Mouse (Mus musculus) G1E-ER4 (cell line): ENCODE data around the gene Bach2. TPM values are rescaled to one million over a fixed set of nuclear protein-coding genes. Genes with fewer than 3 reads are reported as not detected.

Experiments used
- GATA1 ChIP-seq: IDR thresholded peaks from one replicate; pipeline ENCODE4 v1.8.0; 2012; ENCODE audit warnings: low read length, inconsistent platforms
- polyA plus RNA-seq: library from polyadenylated mRNA; stranded (reverse); fragments of >175 nt; gene quantifications from 2 replicates; pipeline ENCODE4 v1.2.3, GENCODE M21; 2012

Gene Bach2
- polyA plus RNA-seq, 1 experiment: not detected

DNA sequence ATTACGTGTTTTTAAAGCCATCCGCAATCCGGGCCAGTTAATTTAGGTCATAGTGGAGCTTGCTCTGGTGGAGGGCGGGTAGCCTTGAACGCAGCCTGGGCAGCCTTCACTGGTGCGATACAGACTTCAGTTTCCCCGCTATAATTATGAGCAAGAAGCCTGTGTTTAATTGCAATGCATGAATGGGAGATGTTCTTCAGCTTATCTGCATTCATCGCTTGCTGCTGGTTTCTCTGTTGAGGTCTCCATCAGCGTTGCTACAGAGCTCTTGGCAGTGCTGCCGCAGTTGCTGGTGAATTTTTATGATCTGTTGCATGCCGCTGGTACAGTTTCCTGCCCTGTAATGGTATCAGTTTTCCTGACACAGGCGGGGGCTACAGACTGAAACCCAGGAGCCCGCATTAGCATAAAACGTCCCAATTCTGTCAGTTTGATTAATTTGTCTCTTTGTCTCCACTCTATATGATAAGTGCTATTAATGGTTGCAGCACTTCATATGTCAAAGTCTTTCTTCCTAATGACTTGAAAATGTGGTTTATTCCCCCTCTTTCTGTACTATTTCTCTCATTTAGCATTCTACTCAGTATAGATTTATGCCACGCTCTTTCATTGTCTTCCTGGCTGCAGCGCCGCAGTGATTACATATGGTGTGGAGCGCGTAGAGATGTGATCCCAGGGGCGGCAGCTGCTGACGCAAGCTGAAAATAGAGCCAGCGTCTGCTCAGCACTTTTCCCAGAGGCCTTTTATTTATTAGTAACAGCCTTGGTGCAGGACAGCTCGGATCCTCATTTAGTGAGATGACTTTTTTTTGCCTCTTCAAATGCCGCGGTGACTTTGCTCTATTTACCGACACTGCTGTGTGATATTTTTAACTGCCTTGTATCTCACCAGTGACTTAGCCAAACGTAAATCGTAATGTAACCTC lies 292.6 kb downstream of the Bach2 start:
- TF ChIP-seq GATA1: no peak

DNA sequence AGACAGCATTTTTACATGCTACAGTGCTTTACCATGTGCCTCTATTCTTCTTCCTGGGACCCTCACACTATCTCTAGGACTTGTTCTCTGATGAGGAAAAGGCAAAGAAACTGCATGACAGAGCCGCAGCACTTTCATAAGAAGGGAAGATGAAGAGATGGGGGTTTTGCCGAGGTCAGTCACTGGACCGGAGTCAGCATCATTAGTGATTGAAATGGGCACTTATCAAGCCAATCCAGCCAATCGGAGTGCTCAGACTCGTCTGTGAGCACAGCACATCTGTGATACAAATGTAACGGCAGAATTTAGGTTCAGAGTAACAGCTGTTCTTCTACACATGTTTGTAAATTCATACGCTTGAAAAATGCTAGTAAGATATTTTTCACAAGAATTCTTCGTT lies 293.5 kb downstream of the Bach2 start:
- TF ChIP-seq GATA1: no peak

DNA sequence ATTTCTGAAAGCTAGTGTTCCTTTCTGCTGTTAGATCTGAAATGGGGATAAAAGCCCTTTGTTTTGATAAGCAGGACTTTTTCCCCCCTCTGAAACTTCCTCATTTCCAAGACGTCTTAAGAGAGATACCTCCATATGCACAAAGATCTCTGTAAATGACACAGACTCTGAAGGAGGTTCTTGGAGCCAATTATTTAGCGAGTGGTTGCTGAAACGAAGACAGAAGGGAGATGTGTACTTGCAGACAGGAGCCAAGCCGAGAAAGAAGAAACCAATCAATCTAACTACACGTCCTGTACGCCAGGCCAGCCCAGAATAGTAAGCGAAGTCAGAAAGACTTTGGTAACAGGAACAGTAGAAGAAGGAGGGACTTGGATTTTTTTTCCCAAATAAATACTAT lies 295.1 kb downstream of the Bach2 start:
- TF ChIP-seq GATA1: no peak

DNA sequence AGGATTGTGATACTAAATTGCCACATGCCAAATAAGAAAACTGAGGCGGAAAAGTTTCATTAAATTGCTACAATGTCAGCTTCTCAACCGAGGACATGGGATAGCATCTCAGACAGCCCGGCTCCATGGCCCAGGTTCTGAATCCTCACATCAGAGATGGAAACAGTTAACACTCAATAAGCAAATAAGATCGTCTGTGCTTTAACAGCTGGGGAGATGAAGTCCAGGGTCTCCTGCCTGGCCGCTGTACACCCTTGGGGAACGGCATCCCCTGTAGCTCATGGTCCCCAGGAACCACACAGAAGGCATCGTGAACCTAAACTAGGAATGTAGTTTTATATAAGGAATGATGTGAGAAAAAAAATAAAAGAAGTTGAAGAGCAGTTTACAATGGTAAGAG lies 297.0 kb downstream of the Bach2 start:
- no peak for TF ChIP-seq GATA1

DNA sequence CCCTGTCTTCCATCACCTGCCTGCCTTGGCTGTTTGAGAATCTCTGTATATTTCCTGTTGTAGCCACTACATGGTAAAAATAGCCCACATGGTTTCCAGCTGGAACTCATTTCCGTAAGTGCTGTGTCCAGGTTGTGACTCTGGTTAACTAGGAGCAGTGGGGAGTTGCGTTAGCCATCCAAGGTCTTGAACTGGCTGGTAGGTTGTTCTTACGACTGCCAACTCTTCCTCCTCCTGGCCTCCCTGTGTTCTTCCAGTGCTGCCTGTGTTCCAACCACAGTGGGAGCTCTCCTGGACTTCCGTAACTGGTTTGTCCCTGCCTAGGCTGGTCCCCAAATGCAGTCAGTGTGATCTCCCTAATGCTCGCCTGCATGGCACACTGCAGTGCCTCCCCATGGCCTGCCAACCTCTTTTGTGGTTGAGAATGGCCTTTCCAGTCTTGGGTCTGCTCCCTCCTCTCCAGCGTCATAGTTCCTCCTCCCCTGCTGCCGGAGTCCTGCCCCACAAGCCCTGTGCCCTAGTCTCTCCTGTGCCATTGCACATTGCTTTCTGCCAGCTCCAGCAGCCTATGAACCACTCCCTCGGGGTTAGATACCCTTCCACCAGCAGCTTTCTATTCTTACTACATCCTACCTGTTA lies 298.4 kb downstream of the Bach2 start:
- no peak for TF ChIP-seq GATA1

DNA sequence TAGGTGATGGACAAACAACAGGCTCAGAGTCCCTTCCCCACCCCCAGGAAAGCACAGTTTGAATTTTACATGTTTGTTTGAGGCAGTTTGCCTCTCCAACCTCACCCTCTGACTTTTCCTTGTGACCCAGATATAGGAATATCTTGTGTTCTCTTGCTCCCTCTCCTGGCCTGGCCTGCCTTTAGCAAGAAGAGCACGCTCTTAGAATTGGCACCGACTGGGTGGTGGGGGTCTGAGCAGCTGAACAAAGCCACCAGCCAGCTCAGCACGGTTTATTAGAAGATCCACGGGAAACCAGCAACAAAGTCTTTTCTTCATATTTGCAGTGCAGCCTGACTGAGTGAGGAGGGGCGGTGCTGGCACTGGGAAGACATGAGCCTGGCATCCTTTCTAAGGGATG lies 299.5 kb downstream of the Bach2 start:
- no peak for TF ChIP-seq GATA1

DNA sequence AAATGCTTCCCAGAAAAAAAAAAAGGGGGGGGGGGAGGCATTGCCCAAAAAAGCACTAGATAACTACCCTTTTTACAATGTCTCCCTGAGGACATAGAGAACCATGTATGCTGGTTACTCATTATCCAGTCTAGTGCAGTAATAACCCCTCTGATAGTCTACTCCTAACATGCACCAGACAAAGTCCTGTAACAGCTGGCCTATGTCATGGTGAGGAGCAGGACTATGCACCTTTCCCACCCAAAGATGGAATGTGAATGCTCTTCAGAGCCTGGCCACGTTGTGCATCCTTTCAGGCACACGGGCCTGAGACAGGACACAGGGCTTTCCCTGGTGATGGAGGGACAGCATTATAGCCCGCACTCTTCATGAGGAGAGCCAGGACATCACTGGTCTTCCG lies 299.9 kb downstream of the Bach2 start:
- no peak for TF ChIP-seq GATA1

DNA sequence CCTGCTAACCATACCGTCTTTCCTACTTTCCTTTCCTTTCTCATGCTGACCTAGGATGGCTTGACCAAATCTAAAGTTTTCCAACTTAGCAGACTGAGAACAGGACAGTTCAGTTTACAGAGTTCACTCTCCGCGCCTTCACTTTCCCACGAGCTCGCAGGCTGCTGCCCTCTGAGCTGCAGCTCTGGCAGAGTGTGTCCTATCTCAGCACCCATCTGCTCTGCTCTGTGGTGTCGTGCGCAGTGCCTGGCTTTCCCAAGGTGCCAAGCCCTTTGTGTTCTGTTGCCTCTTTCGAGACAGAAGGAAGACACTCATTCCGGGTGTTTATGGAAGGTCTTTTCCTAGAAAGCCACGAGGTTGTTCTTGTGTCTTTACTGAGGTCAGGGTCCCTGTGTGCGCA lies 300.4 kb downstream of the Bach2 start:
- no peak for TF ChIP-seq GATA1

DNA sequence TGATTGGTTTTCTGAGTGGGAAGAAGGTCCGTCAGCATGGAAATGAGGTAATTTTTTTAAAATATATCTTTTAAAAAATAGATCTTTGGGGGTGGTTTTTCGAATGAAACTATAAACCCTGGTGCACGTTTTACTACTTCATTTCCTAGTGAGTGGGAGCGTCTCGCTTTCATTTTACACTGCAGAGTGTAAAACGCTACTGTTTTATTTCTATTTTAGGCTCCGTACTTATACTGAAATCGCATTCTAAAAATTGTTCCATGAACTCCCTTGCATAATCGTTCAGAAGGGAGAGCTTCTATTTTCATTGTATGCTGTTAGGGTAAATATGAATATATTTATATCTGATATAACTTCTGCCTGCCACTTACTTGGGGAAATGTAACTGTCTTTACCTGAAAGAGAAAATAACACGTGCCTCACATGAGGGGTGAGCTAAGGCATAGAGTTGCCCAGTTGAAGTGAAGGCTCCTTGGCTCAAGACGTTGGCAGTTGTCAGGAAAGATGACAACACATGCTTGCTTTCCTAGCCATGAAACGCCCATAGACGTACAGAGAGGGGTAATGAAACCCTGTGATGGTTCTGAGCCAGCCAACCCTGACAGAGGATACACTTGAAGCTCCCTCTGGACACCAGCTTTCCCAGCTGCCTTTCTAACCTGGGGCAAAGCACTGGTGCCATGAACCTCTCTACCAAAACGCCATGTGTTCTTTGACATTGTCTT lies 306.4 kb downstream of the Bach2 start:
- no peak for TF ChIP-seq GATA1

DNA sequence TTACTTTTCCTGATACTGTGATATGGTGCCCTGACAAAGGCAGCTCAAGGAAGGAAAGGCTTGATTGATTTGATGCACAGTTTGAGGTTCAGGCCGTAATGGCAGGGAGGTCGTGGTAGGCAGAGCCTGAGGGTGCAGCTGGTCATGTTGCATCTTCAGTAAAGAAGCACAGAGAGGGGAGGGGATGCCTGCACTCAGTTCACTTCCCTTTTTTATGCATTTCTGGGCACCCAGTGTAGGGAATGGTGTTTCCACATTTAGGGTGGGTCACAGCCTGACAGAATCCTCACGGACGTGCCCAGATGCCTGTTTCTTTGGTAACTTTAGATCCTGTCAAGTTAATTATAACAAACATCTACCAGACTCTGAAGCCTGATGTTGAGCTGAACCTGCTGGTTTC lies 306.9 kb downstream of the Bach2 start:
- no peak for TF ChIP-seq GATA1

DNA sequence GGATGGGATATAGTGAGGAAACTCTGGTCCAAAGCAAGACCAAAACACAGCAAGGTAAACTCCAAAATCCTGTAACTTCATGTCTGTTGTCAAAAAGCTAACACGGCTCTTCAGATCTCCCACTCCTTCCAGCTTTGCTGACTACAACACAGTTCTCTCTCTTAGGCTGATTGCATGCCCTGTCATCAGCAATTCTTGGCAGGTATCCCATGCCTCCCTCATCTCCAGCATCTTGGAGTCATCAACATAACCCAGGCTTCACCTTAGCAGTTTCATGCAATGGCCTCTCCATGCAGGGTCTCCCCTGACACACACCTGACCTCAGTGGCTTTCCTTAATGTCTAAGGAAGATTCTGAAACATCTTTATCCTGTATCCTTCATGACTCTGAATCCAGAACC lies 310.5 kb downstream of the Bach2 start:
- TF ChIP-seq GATA1: no peak

DNA sequence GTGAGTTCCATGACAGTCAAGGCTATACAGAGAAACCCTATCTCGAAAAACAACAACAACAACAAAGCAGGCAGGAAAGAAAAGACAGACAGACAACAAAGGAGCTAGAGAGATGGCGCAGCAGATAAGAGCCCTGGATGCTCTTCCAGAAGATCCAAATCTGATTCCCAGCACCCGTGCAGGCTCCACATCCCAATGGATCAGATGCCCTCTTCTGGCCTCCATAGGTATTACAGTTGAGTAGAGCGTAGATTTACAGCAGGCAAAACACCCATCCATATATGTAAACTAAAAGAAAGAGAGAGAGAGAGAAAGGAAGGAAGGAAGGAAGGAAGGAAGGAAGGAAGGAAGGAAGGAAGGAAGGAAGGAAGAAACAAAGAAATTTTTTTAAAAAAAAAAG lies 312.7 kb downstream of the Bach2 start:
- no peak for TF ChIP-seq GATA1

DNA sequence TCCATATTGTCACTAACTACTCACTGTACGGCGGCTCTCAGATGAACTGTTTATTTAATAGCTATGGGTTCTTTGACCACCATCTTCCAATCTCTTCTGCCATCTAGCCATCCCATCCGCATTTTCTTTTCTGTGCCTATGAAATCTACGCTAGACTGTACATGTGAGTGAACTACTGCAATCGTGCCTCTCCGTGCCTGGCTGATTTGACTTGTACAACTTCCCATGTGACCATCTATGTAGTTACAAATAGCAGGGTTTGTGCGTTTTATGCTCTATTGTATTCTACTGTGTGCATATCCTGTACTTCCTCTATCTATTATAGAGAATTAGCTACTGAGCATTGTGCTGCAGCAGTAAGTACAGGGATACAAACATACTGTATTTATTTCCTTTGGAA lies 316.9 kb downstream of the Bach2 start:
- TF ChIP-seq GATA1: no peak

DNA sequence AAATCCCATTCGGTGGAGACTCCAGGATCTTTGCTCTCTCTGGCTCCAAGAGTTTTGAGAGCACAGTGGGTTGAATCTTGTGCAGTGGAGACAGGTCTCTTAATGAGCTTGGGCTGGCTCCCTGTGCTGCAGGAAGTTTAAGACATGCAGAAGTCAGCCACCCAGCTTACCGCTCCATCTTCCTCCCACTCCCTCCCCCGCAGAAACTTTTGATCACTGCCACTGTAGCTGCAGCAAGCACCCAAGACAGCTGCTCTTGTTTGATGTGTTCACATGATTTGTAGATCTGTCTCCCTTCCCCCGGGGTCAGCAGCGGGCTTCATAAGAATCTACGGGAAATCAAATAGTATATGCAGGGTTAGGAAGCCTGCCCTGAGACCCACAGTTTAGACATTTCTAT lies 321.6 kb downstream of the Bach2 start:
- no peak for TF ChIP-seq GATA1

DNA sequence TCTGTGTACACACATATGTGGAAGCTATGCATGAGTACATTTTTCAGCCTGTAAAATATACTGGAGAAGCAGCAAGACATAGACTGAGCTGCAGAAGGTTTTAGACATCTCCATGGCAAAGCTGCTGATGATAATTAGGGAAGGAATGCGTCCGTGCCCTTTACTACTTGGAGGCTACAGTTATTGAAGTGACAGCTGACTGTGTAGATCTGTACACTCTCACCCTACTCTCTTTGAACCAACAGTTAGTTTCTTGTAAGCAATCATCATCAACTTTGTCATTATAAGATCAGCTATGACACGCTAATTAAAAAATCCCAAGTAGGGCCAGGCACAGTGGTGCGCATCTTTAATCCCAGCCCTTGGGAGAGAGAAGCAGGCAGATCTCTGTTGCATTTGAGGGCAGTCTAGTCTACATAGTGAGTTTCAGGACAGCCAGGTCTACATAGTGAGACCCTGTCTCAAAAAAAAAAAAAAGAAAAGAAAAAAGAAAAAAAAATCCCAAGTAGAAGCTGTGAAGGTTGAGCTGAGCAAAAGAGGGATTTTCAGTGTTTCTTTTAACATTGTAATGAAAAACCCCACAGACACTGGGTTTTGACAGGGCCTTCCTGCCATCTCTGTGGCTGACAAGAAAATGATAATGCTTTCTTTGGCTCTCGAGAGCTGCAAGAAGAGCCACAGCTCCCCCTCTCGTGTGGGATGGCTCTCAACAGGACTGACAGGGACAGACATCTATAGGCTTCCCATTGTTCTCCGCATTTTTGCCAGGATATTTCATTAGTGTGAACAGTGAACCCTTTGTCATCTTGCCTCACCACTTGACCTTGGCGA lies 322.3 kb downstream of the Bach2 start:
- no peak for TF ChIP-seq GATA1
